Mouse (Mus musculus) E14TG2a.4 (cell line): ENCODE measurements around the gene Gpsm1.
A peak's percentile ranks its signal among the peaks of the same experiment; 100 is the strongest.
"Not testable (repeated sequence)": the region's sequence is repeated elsewhere in the genome, so short reads cannot be mapped to it uniquely, and the experiment has no call there.

Source experiments
- H3K27me3 ChIP-seq: 2 replicates; pipeline ENCODE4 v1.6.1; 2014; ENCODE audit warnings: low read length, control low read depth; ENCODE audit not compliant: insufficient read depth
- H3K36me3 ChIP-seq: 2 replicates; pipeline ENCODE4 v1.6.1; 2014; ENCODE audit warnings: low read length, control low read depth; ENCODE audit not compliant: insufficient read depth
- H3K4me1 ChIP-seq: replicated peaks from 2 replicates; pipeline ENCODE4 v1.6.1; 2014; ENCODE audit warnings: low read depth, low read length, control low read depth
- H3K4me3 ChIP-seq: replicated peaks from 2 replicates; pipeline ENCODE4 v1.5.1; 2014; ENCODE audit warnings: mild to moderate bottlenecking, low read length
- H3K9me3 ChIP-seq: 2 replicates; pipeline ENCODE4 v1.6.1; 2014; ENCODE audit warnings: low read length, control low read depth
- CTCF ChIP-seq: conservative IDR thresholded peaks from 2 replicates; pipeline ENCODE4 v1.5.1; 2014; ENCODE audit warnings: low read length
- NANOG ChIP-seq: IDR thresholded peaks from 2 replicates; pipeline ENCODE4 v1.6.1; 2014; ENCODE audit warnings: borderline replicate concordance, low read length, mixed read lengths
- POU5F1 ChIP-seq: IDR thresholded peaks from 2 replicates; pipeline ENCODE4 v1.6.1; 2014; ENCODE audit warnings: low read length, borderline replicate concordance

The Gpsm1 gene

DNA sequence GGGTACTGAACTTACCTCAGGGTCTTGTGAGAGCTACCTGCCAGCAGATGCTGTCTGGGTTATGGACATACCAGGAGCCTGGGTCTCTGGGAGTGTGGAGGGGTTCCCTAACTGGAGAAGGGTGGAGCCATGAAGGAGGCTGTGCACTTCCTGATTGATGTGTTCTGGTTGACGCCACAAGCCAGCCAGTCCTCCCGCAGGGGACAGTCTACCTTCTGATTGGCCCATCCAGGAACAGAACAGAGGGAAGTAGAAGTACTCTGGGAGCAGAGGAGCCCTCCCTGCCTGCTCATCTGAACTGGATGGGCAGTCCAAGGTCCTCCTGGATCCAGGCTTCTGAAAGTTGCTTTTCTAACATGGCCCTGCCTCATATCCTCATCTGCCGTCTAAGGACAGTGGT lies 45.5 kb downstream of the Gpsm1 start, which contains the start of gene Card9:
Gene Card9, minus strand, starts transcription at position 147 of the 400 bp plus-strand sequence.
- TF ChIP-seq NANOG = no peak
- TF ChIP-seq CTCF = no peak
- no peak for TF ChIP-seq POU5F1
- no peaks in the 10 kb centered on the region for H3K9me3 ChIP-seq
- H3K4me3 ChIP-seq = no peak within 1 kb of the TSS
- H3K36me3 ChIP-seq = peaks cover 46% of the 10 kb centered on the region
- H3K4me1 ChIP-seq = peaks cover 39% of the 10 kb centered on the region
- peaks cover 12% of the 10 kb centered on the region; the same call in 1 of the 2 replicates for H3K27me3 ChIP-seq

DNA sequence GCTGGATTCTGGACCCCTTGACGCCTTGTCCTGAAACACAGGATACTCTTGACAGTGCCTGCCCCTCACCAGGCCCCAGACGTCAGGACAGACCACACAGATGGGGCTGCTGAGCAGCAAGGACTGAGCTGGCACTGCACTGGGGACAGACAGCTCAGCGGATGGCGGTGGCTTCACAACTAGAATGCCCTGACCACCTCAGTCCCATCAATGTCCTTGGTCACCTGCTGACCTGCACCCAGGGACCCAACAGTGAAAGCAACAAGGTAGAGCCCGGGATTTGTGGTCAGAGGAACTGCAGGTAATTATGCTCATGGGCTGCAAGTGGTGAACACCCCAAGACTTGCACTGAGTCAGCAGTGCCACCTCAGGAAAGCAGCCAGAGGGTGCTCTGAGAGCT lies 47.7 kb downstream of the Gpsm1 start:
- peaks cover 68% of the 10 kb centered on the region for H3K36me3 ChIP-seq
- H3K27me3 ChIP-seq = peaks cover 8% of the 10 kb centered on the region; the same call in 1 of the 2 replicates
- no peak for TF ChIP-seq CTCF
- no peak for TF ChIP-seq NANOG
- TF ChIP-seq POU5F1 = no peak
- H3K4me3 ChIP-seq = no peak overlapping the region
- no peaks in the 10 kb centered on the region for H3K9me3 ChIP-seq
- peaks cover 18% of the 10 kb centered on the region for H3K4me1 ChIP-seq

DNA sequence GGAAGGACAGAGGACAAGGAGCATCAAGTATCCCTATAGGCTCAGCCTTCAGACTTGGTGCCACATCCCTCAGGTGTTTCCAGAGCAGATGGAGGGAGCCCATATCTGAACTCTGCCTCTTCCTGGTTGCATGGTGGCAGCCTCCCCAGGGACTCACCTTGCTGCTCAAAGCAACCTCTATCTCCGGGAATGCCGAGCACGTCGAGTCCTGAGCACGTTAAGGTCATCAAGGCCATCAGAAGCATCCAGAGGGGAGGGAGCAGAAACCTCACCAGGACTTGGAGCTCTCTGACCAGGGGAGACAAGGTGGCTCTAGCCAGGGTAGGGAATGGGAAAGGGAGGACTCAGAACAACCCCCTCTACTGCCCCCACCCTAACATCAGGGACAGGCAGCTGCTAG lies 48.2 kb downstream of the Gpsm1 start:
- H3K36me3 ChIP-seq = peaks cover 73% of the 10 kb centered on the region
- H3K4me3 ChIP-seq = no peak overlapping the region
- TF ChIP-seq NANOG (no peak), POU5F1 (no peak), CTCF (no peak)
- peaks cover 3% of the 10 kb centered on the region; the same call in 1 of the 2 replicates for H3K27me3 ChIP-seq
- no peaks in the 10 kb centered on the region for H3K9me3 ChIP-seq
- peaks cover 14% of the 10 kb centered on the region; the same call in 1 of the 2 replicates for H3K4me1 ChIP-seq

DNA sequence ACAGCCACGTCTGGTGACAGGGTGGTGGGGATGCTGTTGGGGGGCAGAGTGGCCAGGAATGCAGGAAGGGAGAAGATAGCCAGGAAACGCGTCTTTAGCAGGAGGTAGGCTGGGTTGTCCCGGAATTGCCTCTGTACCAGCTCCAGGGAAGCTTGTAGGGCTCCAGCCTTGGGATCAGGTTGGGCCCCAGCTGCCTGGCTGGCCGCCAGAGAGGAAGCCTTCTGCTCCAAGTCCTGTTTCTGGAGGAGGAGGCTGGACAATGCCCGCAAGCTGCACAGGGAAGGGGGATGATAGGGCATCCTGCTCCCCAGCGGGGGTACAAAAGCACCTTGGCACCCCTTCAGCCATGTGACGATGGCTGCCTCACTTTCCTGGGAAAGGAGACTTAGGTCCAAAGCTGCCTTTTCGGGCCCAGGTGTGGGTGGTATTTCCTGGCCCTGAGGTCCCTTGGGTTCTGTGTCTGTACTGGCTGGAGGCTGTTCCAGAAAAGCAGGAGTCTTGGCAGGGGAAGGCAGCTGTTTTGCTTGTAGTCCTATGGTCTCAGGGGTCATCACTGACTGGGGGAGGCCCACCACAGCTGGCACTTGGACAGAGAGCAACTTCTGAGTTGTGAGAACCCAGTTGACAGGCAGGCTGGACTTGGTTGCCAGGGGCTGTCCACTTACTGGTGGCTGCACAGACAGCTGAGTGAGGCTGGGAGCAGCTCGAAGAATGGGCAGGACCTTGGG lies 49.6 kb downstream of the Gpsm1 start:
- TF ChIP-seq POU5F1 (no peak), CTCF (no peak), NANOG (no peak)

DNA sequence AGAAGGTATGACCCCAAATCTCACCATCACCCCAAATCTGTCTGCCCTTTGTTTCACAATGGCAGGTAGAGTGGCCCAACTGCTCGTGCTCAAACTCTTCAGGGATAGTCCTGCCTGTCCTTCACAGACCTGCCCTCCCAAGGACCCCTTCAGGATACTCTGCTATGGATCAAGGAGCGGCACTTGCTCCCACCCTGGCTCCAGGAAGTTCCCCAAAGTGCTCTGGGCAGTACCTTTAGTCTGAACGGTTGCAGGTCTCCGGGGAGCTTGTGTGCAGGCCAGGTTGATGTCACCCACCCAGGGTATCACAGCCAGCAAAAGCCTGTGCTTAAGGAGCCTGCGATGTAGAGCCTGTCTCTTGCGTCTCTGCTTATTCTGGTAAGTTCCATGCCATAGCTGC lies 52.6 kb downstream of the Gpsm1 start:
- no peak overlapping the region for H3K4me3 ChIP-seq
- TF ChIP-seq CTCF (no peak), POU5F1 (no peak), NANOG (no peak)
- 0 out of 2 replicates have a peak, but pooled peaks cover 4% of the 10 kb centered on the region for H3K4me1 ChIP-seq
- H3K36me3 ChIP-seq = peaks cover 100% of the 10 kb centered on the region
- no peaks in the 10 kb centered on the region for H3K9me3 ChIP-seq
- no peaks in the 10 kb centered on the region for H3K27me3 ChIP-seq

More for the DNA sequence above, 49.6 kb downstream of the Gpsm1 start:
- peaks cover 14% of the 10 kb centered on the region; the same call in 1 of the 2 replicates for H3K4me1 ChIP-seq
- no peak overlapping the region for H3K4me3 ChIP-seq
- H3K27me3 ChIP-seq = no peaks in the 10 kb centered on the region
- H3K36me3 ChIP-seq = peaks cover 87% of the 10 kb centered on the region
- no peaks in the 10 kb centered on the region for H3K9me3 ChIP-seq

DNA sequence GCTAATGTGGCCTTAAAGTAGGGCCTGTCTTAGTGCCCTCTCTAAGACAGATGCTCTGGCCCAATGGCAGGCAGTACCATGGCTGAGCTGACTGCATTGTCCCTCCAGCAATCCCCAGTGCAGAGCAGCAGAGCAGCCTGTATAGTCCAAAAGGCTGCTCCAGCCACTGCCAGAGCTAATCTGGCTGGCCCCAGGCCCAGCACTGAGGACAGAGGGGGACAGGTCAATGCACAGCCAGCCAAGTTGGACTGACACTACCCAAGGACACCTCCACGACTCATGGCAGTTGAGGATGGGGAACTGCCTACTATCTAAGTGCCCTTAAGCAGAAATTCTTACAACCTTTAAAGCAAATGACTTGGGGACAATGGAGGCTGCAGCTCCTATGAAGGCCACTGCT lies 53.3 kb downstream of the Gpsm1 start:
- no peak overlapping the region for H3K4me3 ChIP-seq
- H3K4me1 ChIP-seq = 0 out of 2 replicates have a peak, but pooled peaks cover 4% of the 10 kb centered on the region
- TF ChIP-seq CTCF = no peak
- no peak for TF ChIP-seq NANOG
- TF ChIP-seq POU5F1 = no peak
- H3K9me3 ChIP-seq = no peaks in the 10 kb centered on the region
- H3K27me3 ChIP-seq = no peaks in the 10 kb centered on the region
- peaks cover 100% of the 10 kb centered on the region for H3K36me3 ChIP-seq

DNA sequence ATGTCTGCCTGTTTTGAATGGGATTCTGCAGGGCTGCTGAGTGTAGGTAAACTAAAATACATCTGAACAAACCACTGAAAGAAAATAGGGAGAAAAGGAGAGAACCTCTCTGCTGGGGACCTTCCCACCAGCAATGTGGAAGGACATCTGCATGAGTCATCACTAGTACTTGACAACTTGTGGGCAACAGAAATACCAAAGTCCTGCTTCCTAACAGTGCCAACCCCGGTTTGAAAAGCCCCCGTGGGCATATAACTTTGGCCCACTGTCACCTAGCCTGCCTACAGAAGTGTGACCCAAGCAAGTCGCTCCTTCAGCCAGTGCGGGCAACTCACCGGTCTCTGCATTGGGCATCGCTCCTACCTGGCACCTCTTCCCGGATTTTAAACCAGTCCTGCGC lies 57.1 kb downstream of the Gpsm1 start:
- H3K27me3 ChIP-seq = no peaks in the 10 kb centered on the region
- no peaks in the 10 kb centered on the region for H3K9me3 ChIP-seq
- TF ChIP-seq NANOG = no peak
- TF ChIP-seq CTCF = no peak
- TF ChIP-seq POU5F1 = no peak
- H3K36me3 ChIP-seq = peaks cover 100% of the 10 kb centered on the region
- H3K4me3 ChIP-seq = no peak overlapping the region
- no peaks in the 10 kb centered on the region for H3K4me1 ChIP-seq

DNA sequence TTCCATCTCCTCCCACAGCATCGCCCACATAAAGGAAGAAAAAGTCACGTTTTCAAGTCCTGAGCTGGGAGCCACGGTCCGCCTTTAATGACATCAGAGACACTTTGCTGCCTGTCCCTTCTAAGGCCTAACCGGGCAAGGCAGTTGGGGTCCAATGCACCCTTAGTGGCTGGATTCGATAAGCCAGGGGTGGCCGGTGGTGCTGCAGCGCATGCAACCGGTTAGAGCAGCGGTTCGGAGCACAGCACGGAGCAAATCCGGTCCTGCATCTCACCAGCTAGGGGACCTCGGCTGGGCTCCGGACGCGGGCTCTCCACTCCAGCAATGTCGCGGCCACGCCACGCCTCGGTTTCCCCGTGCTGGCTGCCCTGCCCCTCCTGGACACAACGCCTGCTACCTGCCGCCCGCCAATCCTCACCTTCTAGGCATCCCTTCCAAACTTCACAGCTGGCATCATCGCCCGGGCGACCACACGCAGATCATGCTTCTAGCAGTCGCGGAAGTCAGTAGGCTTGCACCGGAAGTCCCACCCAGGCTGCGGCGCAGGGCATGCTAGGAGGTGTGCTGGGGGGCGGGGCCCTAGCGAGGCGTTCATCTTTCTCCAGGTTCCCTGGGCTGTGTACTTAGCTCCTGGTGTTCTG lies 64.9 kb downstream of the Gpsm1 start, which contains the start of gene Snapc4:
Gene Snapc4, minus strand, starts transcription at position 523 of the 641 bp plus-strand sequence.
- H3K36me3 ChIP-seq = peaks cover 74% of the 10 kb centered on the region
- no peaks in the 10 kb centered on the region for H3K9me3 ChIP-seq
- TF ChIP-seq POU5F1 = no peak
- TF ChIP-seq NANOG = no peak
- no peak for TF ChIP-seq CTCF
- peak within 1 kb of the TSS; percentile 99 for H3K4me3 ChIP-seq
- H3K4me1 ChIP-seq = peaks cover 18% of the 10 kb centered on the region
- H3K27me3 ChIP-seq = no peaks in the 10 kb centered on the region

DNA sequence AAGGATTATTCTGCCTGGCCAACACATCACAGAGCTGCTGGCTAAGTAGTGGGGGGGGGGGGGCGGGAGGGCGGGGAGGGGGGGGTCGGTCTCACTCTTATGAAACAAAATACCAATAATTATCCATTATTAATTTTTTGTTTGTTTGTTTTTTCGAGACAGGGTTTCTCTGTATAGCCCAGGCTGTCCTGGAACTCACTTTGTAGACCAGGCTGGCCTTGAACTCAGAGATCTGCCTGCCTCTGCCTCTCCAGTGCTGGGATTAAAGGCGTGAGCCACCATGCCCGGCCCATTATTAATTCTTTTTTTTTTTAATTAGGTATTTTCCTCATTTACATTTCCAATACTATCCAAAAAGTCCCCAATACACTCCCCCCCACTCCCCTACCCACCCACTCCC lies 65.6 kb downstream of the Gpsm1 start:
- H3K27me3 ChIP-seq, H3K9me3 ChIP-seq: not testable (repeated sequence)
- peaks cover 18% of the 10 kb centered on the region for H3K4me1 ChIP-seq
- peak overlapping the region; percentile 99 for H3K4me3 ChIP-seq
- peaks cover 74% of the 10 kb centered on the region for H3K36me3 ChIP-seq
